Mouse (Mus musculus) neutrophil, adult 5-6 weeks (primary cell): ENCODE results near the gene Fyttd1. TPM values are rescaled to one million over a fixed set of nuclear protein-coding genes. Genes with fewer than 3 reads are reported as not detected.
"Not testable (repeated sequence)": the region's sequence is repeated elsewhere in the genome, so short reads cannot be mapped to it uniquely, and the experiment has no call there.

Experiments
- ATAC-seq: fragments of 151-379, 151-347 bp; 2 replicates; pipeline ENCODE4 v1.8.0; 2017; ENCODE audit warnings: mild to moderate bottlenecking, moderate TSS enrichment; ENCODE audit not compliant: insufficient number of reproducible peaks, poor library complexity, low FRiP score, severe bottlenecking; ENCODE audit errors: extremely low read depth
- total RNA-seq: library from RNA; stranded (forward); fragments of 200-1000 nt; gene quantifications from 2 replicates; pipeline ENCODE4 v1.2.3, GENCODE M21; 2017

Gene Fyttd1
- 77.2 and 90.9 TPM in 2 replicates for total RNA-seq

DNA sequence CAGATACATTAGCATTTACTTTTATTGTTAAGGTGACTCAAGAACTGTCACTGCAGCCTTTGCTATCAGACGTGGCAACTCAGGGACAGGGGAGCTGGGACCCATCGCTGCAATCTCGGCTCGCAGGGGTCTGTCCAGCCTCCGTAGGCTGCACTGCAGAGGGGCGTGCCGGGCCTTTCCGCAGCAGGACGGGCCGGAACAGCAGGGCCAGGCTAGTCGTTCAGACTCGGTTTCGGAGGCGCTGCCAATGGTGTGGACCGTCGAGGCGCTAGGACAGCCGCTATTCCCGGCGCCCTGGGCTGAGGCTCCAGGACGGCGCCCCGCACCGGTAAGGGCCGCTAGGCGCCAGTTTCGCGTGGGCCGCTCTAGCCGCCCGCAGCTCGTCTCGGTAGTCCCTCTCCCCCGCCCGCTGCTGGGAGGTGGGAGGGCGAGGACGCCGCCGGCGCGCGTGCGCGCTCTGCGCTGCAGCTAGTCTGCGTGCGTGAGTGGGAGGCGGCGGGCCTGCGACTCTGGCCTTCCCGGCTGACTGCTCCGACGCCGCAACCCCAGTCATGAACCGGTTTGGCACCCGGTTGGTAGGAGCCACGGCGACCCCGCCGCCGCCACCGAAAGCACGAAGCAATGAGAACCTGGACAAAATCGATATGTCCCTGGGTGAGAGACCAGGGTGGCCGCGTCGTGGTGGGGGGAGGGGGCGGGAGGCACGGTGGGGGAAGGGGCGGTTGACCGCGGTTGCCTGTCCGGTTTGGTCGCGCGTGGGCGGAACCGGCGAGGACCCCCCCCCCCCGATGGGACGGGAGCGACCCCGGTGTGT, at the start of gene Fyttd1, which contains the start of gene Rubcn:
Fyttd1 (plus strand) TSS at position 158 of the 814 bp plus-strand sequence.
Rubcn (minus strand) TSS at position 424 of the 814 bp plus-strand sequence.
- ATAC-seq, result peak; percentile 88

DNA sequence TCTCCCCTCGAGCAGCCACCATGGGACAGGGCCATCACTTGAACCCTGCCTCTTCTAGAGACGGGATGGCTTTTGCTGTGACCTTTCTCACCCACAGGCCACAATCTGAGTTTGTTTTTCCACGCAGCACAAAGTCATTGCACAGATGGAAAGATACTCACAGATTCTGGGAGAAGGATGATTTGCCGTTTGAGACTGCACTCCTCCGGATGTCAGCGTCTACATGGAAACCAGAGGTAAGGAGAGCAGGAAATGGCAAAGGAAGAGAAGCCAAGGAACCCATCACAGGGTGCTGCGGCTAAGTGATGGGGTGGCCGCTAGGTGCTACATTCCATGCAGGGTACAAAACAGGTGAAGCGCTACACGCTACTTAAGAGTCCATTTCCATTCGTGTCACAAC, 48.2 kb upstream of the Fyttd1 start:
- no peak for ATAC-seq

DNA sequence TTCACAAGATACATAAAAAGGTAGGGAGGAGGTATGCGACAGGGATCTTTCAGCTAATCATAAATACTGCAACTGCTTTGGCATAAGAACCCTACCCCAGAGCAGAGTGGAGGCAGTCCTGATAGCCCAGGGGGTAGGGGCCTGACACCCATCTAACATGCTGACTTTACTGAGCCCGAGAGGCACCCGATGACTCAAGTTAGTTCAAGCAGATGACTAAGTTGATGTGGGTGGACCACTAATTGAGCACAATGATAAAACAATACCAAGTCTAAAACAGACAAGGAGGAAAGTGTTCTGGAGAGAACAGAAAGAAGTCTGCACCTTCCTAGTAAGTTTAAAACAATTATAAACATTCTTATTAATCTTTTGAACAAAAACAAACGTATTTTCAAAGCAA, 45.8 kb upstream of the Fyttd1 start:
- no peak for ATAC-seq

DNA sequence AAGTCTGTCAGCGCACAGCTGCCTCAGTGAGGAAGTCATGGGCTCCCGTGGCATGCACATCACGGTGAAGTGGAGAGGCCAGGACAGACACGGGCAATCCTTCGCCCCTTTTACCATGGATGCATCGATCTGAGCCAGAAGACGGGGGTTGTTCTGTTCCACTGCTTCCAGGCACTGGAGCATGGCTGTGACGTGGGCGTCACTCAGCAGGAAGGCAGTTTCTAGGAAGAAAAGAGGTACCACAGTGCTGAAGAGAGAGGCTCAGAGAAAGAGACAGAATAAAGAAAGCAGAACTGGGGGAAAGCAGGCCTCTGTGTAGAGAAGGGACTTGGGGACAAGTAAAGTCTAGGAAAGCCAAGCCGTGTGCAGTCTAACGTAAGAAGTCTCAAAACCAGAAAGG, 30.2 kb upstream of the Fyttd1 start:
- no peak for ATAC-seq

DNA sequence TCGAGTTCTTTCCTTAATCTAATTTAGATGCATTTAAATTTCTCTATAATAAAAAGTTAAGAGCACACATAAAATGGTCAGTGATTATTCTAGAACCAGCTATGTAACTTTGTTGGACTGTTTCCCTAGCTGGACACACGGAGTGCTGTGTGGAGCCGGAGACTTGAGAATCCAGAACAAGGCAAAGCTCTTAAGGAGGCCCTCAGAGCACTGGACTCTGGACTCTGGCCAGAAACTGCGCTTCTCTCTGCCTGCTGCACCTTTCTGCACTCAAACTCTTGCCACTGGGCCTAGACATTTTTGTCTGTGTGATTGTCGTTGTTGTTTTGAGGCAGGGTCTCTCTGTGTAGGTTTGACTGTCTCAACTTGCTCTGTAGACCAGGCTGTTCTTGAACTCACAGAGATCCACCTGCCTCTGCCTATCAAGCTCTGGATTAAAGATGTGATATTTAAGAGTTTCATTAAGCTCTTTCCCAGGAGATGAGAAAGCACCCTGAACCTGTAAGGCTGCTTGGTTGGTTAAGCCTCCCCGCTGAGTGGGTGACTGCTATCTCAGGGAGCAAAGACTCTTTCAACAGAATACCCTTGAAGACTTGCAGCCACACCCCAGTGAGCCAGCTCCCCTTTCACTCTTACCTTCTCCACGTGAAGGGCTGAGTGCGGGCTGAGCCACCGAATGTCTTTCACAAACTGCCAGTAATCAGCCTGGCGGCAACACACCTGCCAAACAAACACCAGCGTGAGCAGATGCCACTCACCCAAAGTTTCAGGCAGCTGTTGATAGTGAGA, 28.1 kb upstream of the Fyttd1 start:
- no peak for ATAC-seq

DNA sequence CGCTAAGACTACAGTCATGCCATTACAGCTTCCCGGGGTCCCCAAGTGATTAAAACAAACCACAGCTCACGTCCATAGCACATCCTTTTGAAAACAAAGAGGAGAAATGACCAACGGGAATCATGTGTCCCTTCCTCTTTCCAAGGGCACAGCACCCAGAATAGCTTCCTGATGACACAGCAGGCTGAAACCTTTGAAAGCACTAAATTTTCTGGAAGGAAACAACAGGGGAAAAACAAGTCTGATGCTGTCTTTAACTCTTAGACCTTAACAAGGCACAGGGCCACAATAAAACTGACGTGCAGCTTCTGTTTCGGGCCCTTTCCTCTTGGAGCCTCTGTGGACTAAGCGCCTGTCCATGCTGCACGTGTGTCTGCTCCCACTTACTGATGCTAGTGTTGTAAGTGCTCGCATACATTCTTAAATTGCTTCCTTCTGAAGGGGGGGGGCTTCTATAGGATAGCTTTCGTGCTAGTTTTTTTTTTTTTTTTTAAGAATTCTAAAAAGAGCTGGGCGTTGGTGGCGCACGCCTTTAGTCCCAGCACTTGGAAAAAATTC, 23.7 kb upstream of the Fyttd1 start:
- no peak for ATAC-seq

DNA sequence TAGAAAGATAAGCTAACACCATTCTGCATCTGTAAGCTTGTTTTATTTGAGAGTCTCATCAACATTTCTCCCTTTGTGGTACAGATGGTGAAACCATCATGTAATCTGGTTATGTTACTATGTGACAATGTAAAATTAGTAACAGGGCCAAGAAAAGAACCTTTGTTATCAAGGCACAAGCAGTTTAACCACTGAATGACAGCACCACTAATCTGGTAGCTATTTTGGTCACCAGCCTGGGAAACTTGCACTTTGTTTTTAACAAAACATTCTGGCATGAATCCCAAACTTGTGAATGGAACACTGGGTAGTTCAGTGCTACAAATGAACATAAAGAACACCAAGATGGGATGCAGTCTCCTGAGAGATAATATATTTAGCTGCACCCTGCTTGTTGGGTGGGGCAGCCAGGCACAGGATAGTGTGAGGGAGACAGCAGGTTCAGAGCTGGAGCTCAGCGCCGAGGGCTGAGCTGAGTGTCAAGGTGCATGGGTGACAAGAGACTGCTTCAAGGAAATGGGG, 23.2 kb upstream of the Fyttd1 start:
- ATAC-seq, result no peak

DNA sequence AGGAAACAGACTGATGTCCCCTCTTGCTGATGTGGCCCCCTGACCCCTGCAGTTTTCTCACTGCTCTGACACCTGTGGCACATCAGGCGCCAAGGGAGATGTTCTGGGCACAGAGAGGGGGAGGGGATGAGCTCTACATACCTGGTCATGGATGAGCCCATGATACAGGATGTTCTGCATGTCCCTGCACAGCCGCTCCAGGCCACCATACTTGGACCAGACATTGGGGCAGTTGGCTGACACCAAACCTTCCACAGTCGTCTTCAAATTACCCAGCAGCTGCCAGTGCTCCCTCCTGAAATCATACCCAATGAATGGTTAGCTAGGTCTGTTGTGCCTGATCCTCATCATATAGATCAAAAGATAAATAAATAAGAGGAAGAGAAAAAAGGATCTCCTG, 20.5 kb upstream of the Fyttd1 start:
- no peak for ATAC-seq

DNA sequence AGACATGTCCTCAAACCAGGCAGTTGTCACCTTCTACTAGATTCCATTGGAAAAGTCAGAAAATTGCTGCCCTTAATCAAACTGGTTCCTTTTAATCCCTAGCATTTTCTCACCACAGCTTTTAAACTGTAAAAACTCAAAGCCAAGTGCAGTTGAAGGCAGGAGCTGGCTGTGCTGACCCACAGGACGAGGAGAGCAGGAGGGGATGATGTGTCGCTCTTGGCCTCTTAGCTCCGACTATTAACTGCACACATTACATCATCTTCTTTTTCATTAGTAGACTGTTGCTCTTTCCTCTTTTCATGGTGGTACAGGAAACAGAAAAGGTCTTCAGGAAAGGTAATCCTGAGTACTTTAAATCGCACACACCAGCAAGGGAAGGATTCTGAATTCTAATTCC, 18.9 kb upstream of the Fyttd1 start:
- no peak for ATAC-seq

DNA sequence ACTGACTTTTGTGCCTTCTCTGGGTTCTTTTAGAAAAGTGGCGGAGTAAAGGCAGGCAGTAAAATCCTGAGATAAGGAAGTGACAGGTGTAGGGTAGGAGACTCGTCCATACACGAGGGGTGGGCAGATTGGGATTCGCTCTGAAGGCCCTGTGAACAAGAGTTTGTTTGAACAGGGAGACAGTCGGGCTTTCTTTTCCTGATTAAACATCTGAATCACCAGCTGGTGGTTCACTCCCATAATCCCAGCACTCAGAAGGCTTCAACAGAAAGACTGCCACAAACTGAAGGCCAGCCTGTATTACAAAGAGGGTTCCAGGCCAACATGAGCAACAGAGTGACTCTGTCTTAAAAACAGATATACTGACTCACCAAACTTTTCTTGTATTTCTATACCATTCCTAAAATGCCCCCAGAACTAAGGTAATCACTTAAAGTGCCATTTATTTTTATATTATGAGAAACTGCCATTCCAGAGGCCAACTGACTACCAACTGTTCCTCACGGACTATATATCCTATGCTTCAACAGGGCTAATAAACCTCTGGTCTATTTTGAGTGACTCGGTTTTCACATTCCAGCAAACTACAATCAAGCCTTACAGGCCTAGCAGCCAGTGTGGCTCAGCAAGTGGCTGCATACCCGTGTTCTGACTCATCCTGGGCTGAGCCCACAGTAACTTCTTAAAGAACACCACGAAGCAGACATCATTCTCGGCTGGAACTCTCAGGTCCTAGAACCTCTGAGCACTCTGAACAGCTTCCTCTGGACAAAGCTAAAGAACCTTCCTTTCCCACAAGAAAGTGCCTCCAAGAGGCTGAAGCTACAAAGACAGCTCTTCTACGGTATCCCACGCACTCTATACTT, 18.3 kb upstream of the Fyttd1 start:
- no peak for ATAC-seq

DNA sequence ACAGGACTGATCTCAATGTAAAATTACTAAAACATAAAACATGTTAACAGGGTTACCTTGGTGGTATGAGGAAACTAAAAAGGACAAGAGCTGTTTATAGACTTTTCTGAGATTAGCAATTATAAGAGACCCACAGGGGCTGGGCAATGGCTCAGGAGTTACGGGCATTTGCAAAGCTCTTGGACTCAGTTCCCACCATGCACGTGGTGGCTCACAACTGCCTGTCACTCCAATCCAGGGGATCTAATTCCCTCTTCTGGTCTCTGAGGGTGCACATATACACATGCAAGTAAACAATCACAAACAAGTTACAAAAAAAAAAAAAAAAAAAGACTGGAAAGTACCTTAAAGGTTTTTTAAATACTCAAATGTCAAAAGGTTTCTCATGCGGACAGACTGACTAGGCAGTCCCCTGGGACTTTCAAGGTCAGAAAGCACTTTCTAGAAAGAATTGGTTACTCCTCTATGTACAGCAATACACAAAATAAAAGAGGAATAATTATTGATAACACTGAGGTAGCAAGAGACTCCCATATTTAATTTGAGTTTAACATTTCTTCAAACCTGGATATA, 15.4 kb upstream of the Fyttd1 start:
- ATAC-seq, result no peak

DNA sequence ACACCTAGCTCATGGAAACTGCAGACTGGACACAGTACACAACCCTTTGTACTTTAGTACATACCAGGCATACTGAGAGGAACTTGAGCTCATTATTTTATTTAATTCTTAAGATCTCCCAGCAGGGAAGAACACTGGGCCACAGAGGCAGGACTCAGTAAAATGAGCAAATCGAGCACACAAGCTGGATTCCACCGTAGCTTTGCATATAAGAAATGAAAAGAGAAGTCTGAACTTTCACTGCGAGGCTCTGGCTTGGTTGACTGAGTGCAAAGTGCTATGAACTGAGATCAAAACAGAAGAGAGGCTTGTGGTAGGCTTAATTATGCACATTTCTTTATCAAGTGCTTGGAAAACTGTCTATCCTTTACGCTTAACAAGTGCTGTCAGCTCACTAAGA, 11.9 kb upstream of the Fyttd1 start:
- ATAC-seq, result peak; percentile 17; the same call in 1 of the 2 replicates

DNA sequence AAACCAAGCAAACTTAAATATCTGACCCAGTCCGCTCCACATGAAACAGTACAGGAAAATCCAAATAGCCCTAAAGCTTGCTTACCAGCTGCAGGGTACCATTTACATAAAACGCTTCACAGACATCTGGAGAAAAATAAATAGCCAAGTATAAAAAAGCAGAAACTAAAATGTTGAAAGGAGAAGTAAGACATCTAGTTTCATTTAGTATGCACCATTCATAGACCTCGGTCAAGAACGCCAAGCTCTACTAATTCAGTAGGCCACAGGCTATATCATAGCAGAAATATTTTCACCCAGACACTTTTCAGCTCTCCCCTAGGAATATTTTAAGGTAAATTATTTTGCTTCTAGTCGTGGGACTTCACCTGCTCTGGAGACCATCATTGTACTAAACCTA, 10.6 kb upstream of the Fyttd1 start:
- ATAC-seq, result 0 out of 2 replicates have a peak, but pooled peaks have one; percentile 22

DNA sequence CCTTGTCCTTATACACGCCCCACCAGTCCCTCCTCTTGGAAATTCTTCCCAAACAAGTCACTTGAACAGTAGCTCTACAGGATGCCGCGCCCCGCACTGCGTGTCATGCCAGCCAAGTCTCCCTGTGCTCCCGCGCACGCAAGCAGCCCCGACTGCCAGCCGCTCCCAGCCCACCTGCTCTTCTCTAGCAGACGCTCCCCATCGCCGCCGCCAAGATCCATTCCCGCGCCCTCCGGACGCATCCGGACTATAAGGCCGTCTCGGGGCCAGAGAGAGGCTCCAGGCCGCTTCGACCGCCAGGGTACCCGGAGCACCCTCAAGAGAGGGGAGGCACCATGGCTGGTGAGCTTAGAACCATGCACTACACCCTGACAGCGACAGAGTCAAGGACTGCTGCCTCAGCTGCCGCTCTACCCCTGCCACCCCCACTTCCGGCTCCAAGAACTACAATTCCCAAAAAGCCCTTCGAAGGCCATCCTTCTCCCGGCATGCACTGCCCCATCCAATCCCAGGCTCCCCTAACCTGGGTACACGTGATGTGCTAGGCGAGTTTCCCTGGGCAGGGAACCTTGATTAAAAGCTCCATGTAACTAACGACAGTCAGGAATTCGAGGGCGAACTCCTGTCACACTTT, 9.3 kb upstream of the Fyttd1 start:
- ATAC-seq, result peak; percentile 90

DNA sequence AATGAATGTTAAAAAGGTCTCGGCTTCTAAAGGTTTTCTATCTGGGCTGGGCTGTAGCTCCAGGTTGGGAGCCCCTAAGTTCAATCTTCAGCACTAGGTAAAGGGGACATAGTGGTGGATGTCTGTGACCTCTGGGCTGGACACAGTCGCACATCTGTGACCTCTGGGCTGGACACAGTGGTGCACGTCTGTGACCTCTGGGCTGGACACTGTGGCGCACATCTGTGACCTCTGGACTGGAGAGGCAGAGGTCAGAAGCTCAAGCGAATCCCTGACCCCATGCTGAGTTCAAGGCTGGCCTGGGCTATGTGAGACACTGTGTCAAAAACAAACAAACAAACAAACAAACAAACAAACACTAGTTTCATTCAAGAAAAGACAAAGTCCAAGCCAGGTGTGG, 7.1 kb upstream of the Fyttd1 start:
- ATAC-seq, result no peak

DNA sequence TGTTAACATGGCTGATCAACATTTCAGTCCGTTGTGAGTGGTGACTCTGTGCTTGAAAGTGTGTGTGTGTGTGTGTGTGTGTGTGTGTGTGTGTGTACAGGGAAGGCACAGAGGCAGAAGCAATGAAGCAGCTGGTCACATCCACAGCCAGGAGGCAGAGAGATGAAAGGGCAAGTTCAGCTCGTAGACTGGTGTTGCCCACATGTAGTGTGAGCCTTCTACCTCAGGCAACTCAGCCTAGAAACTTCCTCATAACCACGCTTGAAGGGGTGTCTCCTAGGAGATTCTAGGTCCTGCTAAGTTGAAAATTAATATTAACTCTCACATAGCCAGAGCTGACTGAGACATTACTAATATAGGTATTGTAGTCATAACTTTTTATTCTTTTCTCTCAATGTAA, 3.9 kb upstream of the Fyttd1 start:
- no peak for ATAC-seq

DNA sequence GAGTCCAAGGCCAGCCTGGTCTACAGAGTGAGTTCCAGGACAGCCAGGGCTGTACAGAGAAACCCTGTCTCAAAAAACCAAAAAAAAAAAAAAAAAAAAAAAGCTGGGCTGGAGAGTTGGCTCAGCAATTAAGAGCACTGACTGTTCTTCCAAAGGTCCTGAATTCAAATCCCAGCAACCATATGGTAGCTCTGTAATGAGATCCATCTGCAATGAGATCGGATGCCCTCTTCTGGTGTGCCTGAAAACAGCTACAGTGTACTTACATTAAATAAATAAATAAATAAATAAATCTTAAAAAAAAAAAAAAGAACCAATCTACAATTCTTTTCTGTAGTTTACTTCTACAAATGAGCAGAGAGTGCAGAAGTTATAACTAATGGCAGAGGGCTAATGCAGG, 2.0 kb upstream of the Fyttd1 start:
- not testable (repeated sequence) for ATAC-seq

DNA sequence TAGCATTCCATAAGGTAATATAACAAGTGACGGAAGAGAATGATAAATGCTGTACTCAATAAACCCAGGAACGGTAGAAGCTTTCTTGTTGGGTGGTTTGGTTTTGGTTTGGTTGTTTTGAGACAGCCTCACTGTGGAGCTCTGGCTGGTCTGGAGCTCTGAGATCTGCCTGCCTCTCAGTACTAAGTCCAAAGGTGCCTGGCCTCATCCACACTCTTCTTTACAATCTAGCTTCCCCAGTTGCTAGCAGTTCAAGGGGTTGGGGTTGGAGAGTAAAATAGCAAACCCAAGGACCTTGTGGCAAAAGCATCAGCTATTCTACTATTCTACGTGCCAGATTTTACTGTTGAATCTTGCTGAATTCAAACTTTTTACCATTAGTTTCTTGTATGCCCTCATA, 1.5 kb upstream of the Fyttd1 start:
- no peak for ATAC-seq
